Mouse (Mus musculus): Measurements from ENCODE around the gene Olfr1377.
"Not testable (repeated sequence)": the region's sequence is repeated elsewhere in the genome, so short reads cannot be mapped to it uniquely, and the experiment has no call there.

- not testable (repeated sequence) for TF ChIP-seq CEBPB (IDR thresholded peaks at IDR 0.05; ENCODE audit: low read depth); MAX (IDR thresholded peaks at IDR 0.05); CTCF (IDR thresholded peaks at IDR 0.05; ENCODE audit: control insufficient read depth, insufficient read depth, insufficient read length)
Observed at GRCm38 (mm10) chr11:51034141-51034540, 52.4 kb downstream of the Olfr1377 start.
